ENCODE assay signal across 32 mouse cellular contexts in genomic region chr13:10943877-10944276, GRCm38 (mm10).
A peak's percentile ranks its signal among the peaks of the same experiment; 100 is the strongest.
DNase-seq lines count a peak whose midpoint lies in the region; ATAC-seq lines count a peak whose summit lies in the region.
"Had no signal": no experiment of that assay in that cellular context is flagged by ENCODE, and none has a peak within 500 bp of the region (broad histone marks: within the 10 kb centered on the region; RNA-seq: fewer than 3 reads in every experiment).

No protein-coding gene starts in this region.

- 80% methylated on average over 4 of the region's 4 CpGs for WGBS in forebrain, embryonic 11.5 days
- 85% methylated on average over 4 of the region's 4 CpGs for WGBS in forebrain, embryonic 10.5 days
- 36% methylated on average over 4 of the region's 4 CpGs for WGBS in forebrain, embryonic 15.5 days

- no peak overlapping the region for H3K9ac ChIP-seq in forebrain, embryonic 11.5 days (ENCODE audit: low read length)
- H3K9ac ChIP-seq in forebrain, embryonic 15.5 days (replicated peaks), result no peak overlapping the region
- H3K9ac ChIP-seq: embryonic facial prominence, embryonic 15.5 days; hindbrain, embryonic 13.5 days; kidney, embryonic 15.5 days; liver, embryonic 13.5 days; midbrain, embryonic 13.5 days; neural tube, embryonic 15.5 days had no signal

- no peaks in the 10 kb centered on the region for H3K27me3 ChIP-seq in forebrain, embryonic 11.5 days (ENCODE audit: control insufficient read depth, insufficient read depth, low read length)
- no peaks in the 10 kb centered on the region for H3K27me3 ChIP-seq in forebrain, embryonic 10.5 days (ENCODE audit: poor library complexity, severe bottlenecking)
- no peaks in the 10 kb centered on the region for H3K27me3 ChIP-seq in forebrain, embryonic 15.5 days
- H3K27me3 ChIP-seq: embryonic facial prominence, embryonic 15.5 days; hindbrain, embryonic 13.5 days; kidney, embryonic 15.5 days; liver, embryonic 13.5 days; midbrain, embryonic 13.5 days; neural tube, embryonic 15.5 days had no signal

- peak; percentile 44 for DNase-seq in forebrain, embryonic 11.5 days (ENCODE audit: low spot score)
- no peak for DNase-seq in forebrain, embryonic 10.5 days (ENCODE audit: extremely low spot score, low spot score)
- DNase-seq in retina, postnatal 1 day, result peak; percentile 9
- no peak for DNase-seq in retina, embryonic 14.5 days (ENCODE audit: low spot score)
- no peak for DNase-seq in spleen, postnatal 36 days (ENCODE audit: low spot score in 2 of 2)
- no peak for DNase-seq in adrenal gland, postnatal 4 days (ENCODE audit: low spot score in 2 of 2)
- DNase-seq: adrenal gland, postnatal 14 days; cerebellum, adult 9-10 months; gastrocnemius, adult 2 months; gastrocnemius, postnatal 36 days; heart, adult 18-20 months; heart, postnatal 36 days; kidney, adult 18-20 months; kidney, postnatal 25 days; liver, embryonic 13.5 days; lung, adult 18-20 months; lung, postnatal 4 days; right cerebral cortex, adult 18-20 months; spleen, adult 18-20 months; thymus, adult 2 months; thymus, postnatal 36 days had no signal

- no peaks in the 10 kb centered on the region for H3K36me3 ChIP-seq in forebrain, embryonic 11.5 days (ENCODE audit: control insufficient read depth, insufficient read depth, low read length)
- H3K36me3 ChIP-seq in forebrain, embryonic 10.5 days (replicated peaks), result no peaks in the 10 kb centered on the region
- no peaks in the 10 kb centered on the region for H3K36me3 ChIP-seq in forebrain, embryonic 15.5 days
- H3K36me3 ChIP-seq: embryonic facial prominence, embryonic 10.5 days; embryonic facial prominence, embryonic 15.5 days; hindbrain, embryonic 13.5 days; kidney, embryonic 15.5 days; liver, embryonic 13.5 days; midbrain, embryonic 13.5 days; neural tube, embryonic 15.5 days had no signal

- ATAC-seq in forebrain, embryonic 11.5 days (replicated peaks; ENCODE audit: low FRiP score), result no peak
- peak; percentile 75 for ATAC-seq in forebrain, embryonic 15.5 days (replicated peaks)
- ATAC-seq: CD4-positive, CD25-positive, alpha-beta regulatory T cell, adult 4 months; lung, postnatal 0 days; midbrain, embryonic 13.5 days had no signal

- no peaks in the 10 kb centered on the region for H3K9me3 ChIP-seq in forebrain, embryonic 11.5 days (ENCODE audit: control insufficient read depth, low read length)
- H3K9me3 ChIP-seq in forebrain, embryonic 10.5 days, result no peaks in the 10 kb centered on the region
- no peaks in the 10 kb centered on the region for H3K9me3 ChIP-seq in forebrain, embryonic 15.5 days
- H3K9me3 ChIP-seq: embryonic facial prominence, embryonic 10.5 days; embryonic facial prominence, embryonic 15.5 days; hindbrain, embryonic 13.5 days; kidney, embryonic 15.5 days; liver, embryonic 13.5 days; midbrain, embryonic 13.5 days; neural tube, embryonic 15.5 days had no signal

- no peak overlapping the region for H3K4me2 ChIP-seq in forebrain, embryonic 11.5 days (ENCODE audit: low read depth, low read length, severe bottlenecking)
- H3K4me2 ChIP-seq in forebrain, embryonic 15.5 days (replicated peaks), result no peak overlapping the region
- H3K4me2 ChIP-seq: embryonic facial prominence, embryonic 15.5 days; heart, embryonic 11.5 days; hindbrain, embryonic 13.5 days; kidney, embryonic 15.5 days; liver, embryonic 13.5 days; midbrain, embryonic 13.5 days; neural tube, embryonic 15.5 days had no signal

- H3K27ac ChIP-seq in forebrain, embryonic 11.5 days (ENCODE audit: low read depth, low read length), result no peak overlapping the region
- no peak overlapping the region for H3K27ac ChIP-seq in forebrain, embryonic 10.5 days
- no peak overlapping the region for H3K27ac ChIP-seq in forebrain, embryonic 15.5 days (replicated peaks)
- H3K27ac ChIP-seq: embryonic facial prominence, embryonic 10.5 days; embryonic facial prominence, embryonic 15.5 days; gastrocnemius, adult 2 months; hindbrain, embryonic 13.5 days; kidney, embryonic 15.5 days; left cerebral cortex, adult 2 months; liver, embryonic 13.5 days; midbrain, embryonic 13.5 days; neural tube, embryonic 15.5 days had no signal

- no peaks in the 10 kb centered on the region for H3K4me1 ChIP-seq in forebrain, embryonic 11.5 days (replicated peaks; ENCODE audit: control insufficient read depth, insufficient read depth, low read length)
- H3K4me1 ChIP-seq in forebrain, embryonic 10.5 days, result no peaks in the 10 kb centered on the region
- H3K4me1 ChIP-seq in forebrain, embryonic 15.5 days, result 0 out of 2 replicates have a peak, but pooled peaks cover 5% of the 10 kb centered on the region
- H3K4me1 ChIP-seq: embryonic facial prominence, embryonic 10.5 days; embryonic facial prominence, embryonic 15.5 days; hindbrain, embryonic 13.5 days; kidney, embryonic 15.5 days; liver, embryonic 13.5 days; midbrain, embryonic 13.5 days; neural tube, embryonic 15.5 days had no signal

- no peak overlapping the region for H3K4me3 ChIP-seq in forebrain, embryonic 11.5 days (ENCODE audit: low read depth, low read length)
- no peak overlapping the region for H3K4me3 ChIP-seq in forebrain, embryonic 10.5 days
- H3K4me3 ChIP-seq in forebrain, embryonic 15.5 days, result no peak overlapping the region
- H3K4me3 ChIP-seq: embryonic facial prominence, embryonic 10.5 days; embryonic facial prominence, embryonic 15.5 days; gastrocnemius, adult 2 months; hindbrain, embryonic 13.5 days; kidney, embryonic 15.5 days; left cerebral cortex, adult 2 months; liver, embryonic 13.5 days; midbrain, embryonic 13.5 days; neural tube, embryonic 15.5 days had no signal

Comparison
In these comparisons a context has a peak if more than half of its experiments do, and no peak if none do; other contexts are left out.
1. DNase-seq: peak in forebrain, embryonic 11.5 days (single experiment) and retina, postnatal 1 day (single experiment); none in forebrain, embryonic 10.5 days (single experiment), retina, embryonic 14.5 days (single experiment), spleen, postnatal 36 days (0 of 2) and adrenal gland, postnatal 4 days (0 of 2).